Mouse (Mus musculus): ENCODE results near the gene Zfp740. TPM values are rescaled to one million over a fixed set of nuclear protein-coding genes. Genes with fewer than 3 reads are reported as not detected.

Zfp740 gene
- polyA plus RNA-seq, 1 experiment = 30.2 TPM

- no peak for DNase-seq (ENCODE audit: low read depth in 1 of 2, low spot score in 2 of 2)
- H3K4me3 ChIP-seq (ENCODE audit: extremely low read depth, insufficient read depth, insufficient read length) = no peak overlapping the region
- no peaks in the 10 kb centered on the region for H3K36me3 ChIP-seq (ENCODE audit: control insufficient read depth, insufficient read depth, low read length)
- peaks cover 11% of the 10 kb centered on the region for H3K27me3 ChIP-seq (ENCODE audit: control insufficient read depth, insufficient read depth, low read length)
- no peak overlapping the region for H3K27ac ChIP-seq (ENCODE audit: insufficient read depth, low read length)
- TF ChIP-seq POLR2A (IDR thresholded peaks at IDR 0.05; ENCODE audit: low read depth, low read length) (no peak), CTCF (IDR thresholded peaks at IDR 0.05; ENCODE audit: extremely low read depth, insufficient read depth, insufficient read length, insufficient replicate concordance) (no peak)
- H3K4me1 ChIP-seq (ENCODE audit: control insufficient read depth, insufficient read depth, insufficient read length) = peaks cover 7% of the 10 kb centered on the region
- 85% methylated on average over 5 of the region's 5 CpGs for WGBS
These were observed 47.5 kb downstream of the Zfp740 start for GRCm38 (mm10) chr15:102250521-102250920.

- Histone ChIP-seq H3K4me1 (ENCODE audit: control insufficient read depth, insufficient read depth, insufficient read length) (peaks cover 3% of the 10 kb centered on the region; the same call in 1 of the 2 replicates), H3K27ac (ENCODE audit: insufficient read depth, low read length) (no peak overlapping the region), H3K36me3 (ENCODE audit: control insufficient read depth, insufficient read depth, low read length) (no peaks in the 10 kb centered on the region), H3K27me3 (ENCODE audit: control insufficient read depth, insufficient read depth, low read length) (peaks cover 11% of the 10 kb centered on the region), H3K4me3 (ENCODE audit: extremely low read depth, insufficient read depth, insufficient read length) (no peak overlapping the region)
- 78% methylated on average over 14 of the region's 14 CpGs for WGBS
- no peak for DNase-seq (ENCODE audit: low read depth in 1 of 2, low spot score in 2 of 2)
- TF ChIP-seq CTCF (IDR thresholded peaks at IDR 0.05; ENCODE audit: extremely low read depth, insufficient read depth, insufficient read length, insufficient replicate concordance) = no peak
- no peak for TF ChIP-seq POLR2A (IDR thresholded peaks at IDR 0.05; ENCODE audit: low read depth, low read length)
These were observed 52.7 kb downstream of the Zfp740 start for GRCm38 (mm10) chr15:102255547-102256255.

- WGBS = 28% methylated on average over 22 of the region's 22 CpGs
- Histone ChIP-seq H3K4me3 (ENCODE audit: extremely low read depth, insufficient read depth, insufficient read length) (peak overlapping the region; percentile 59), H3K27ac (ENCODE audit: insufficient read depth, low read length) (no peak overlapping the region; the same call in 1 of the 2 replicates), H3K36me3 (ENCODE audit: control insufficient read depth, insufficient read depth, low read length) (no peaks in the 10 kb centered on the region), H3K4me1 (ENCODE audit: control insufficient read depth, insufficient read depth, insufficient read length) (peaks cover 3% of the 10 kb centered on the region; the same call in 1 of the 2 replicates), H3K27me3 (ENCODE audit: control insufficient read depth, insufficient read depth, low read length) (peaks cover 11% of the 10 kb centered on the region)
- no peak for DNase-seq (ENCODE audit: low read depth in 1 of 2, low spot score in 2 of 2)
- TF ChIP-seq POLR2A (IDR thresholded peaks at IDR 0.05; ENCODE audit: low read depth, low read length) (no peak), CTCF (IDR thresholded peaks at IDR 0.05; ENCODE audit: extremely low read depth, insufficient read depth, insufficient read length, insufficient replicate concordance) (no peak)
These were observed 53.6 kb downstream of the Zfp740 start for GRCm38 (mm10) chr15:102256431-102257201.

- TF ChIP-seq CTCF (IDR thresholded peaks at IDR 0.05; ENCODE audit: extremely low read depth, insufficient read depth, insufficient read length, insufficient replicate concordance) (no peak), POLR2A (IDR thresholded peaks at IDR 0.05; ENCODE audit: low read depth, low read length) (no peak)
- Histone ChIP-seq H3K36me3 (ENCODE audit: control insufficient read depth, insufficient read depth, low read length) (no peaks in the 10 kb centered on the region), H3K4me3 (ENCODE audit: extremely low read depth, insufficient read depth, insufficient read length) (peak within 1 kb of the TSS; percentile 59), H3K27ac (ENCODE audit: insufficient read depth, low read length) (peak within 1 kb of the TSS; percentile 8; the same call in 1 of the 2 replicates), H3K27me3 (ENCODE audit: control insufficient read depth, insufficient read depth, low read length) (peaks cover 11% of the 10 kb centered on the region), H3K4me1 (ENCODE audit: control insufficient read depth, insufficient read depth, insufficient read length) (peaks cover 3% of the 10 kb centered on the region; the same call in 1 of the 2 replicates)
- 4% methylated on average over 43 of the region's 46 CpGs for WGBS
- DNase-seq (ENCODE audit: low read depth in 1 of 2, low spot score in 2 of 2) = no peak
These were observed 54.4 kb downstream of the Zfp740 start, which contains the start of gene Rarg for GRCm38 (mm10) chr15:102257202-102258075. Gene Rarg (minus strand): TSS chr15:102257517.

- H3K27ac ChIP-seq (ENCODE audit: insufficient read depth, low read length) = 0 out of 2 replicates have a peak overlapping the region, but pooled peaks have one; percentile 8
- H3K27me3 ChIP-seq (ENCODE audit: control insufficient read depth, insufficient read depth, low read length) = peaks cover 11% of the 10 kb centered on the region
- DNase-seq (ENCODE audit: low read depth in 1 of 2, low spot score in 2 of 2) = no peak
- no peaks in the 10 kb centered on the region for H3K36me3 ChIP-seq (ENCODE audit: control insufficient read depth, insufficient read depth, low read length)
- 58% methylated on average over 12 of the region's 12 CpGs for WGBS
- no peak overlapping the region; the same call in 1 of the 2 replicates for H3K4me3 ChIP-seq (ENCODE audit: extremely low read depth, insufficient read depth, insufficient read length)
- TF ChIP-seq POLR2A (IDR thresholded peaks at IDR 0.05; ENCODE audit: low read depth, low read length) = no peak
- TF ChIP-seq CTCF (IDR thresholded peaks at IDR 0.05; ENCODE audit: extremely low read depth, insufficient read depth, insufficient read length, insufficient replicate concordance) = no peak
- H3K4me1 ChIP-seq (ENCODE audit: control insufficient read depth, insufficient read depth, insufficient read length) = peaks cover 5% of the 10 kb centered on the region
These were observed 55.0 kb downstream of the Zfp740 start for GRCm38 (mm10) chr15:102258076-102258470.

- DNase-seq (ENCODE audit: low read depth in 1 of 2, low spot score in 2 of 2) = no peak
- peaks cover 11% of the 10 kb centered on the region for H3K27me3 ChIP-seq (ENCODE audit: control insufficient read depth, insufficient read depth, low read length)
- TF ChIP-seq CTCF (IDR thresholded peaks at IDR 0.05; ENCODE audit: extremely low read depth, insufficient read depth, insufficient read length, insufficient replicate concordance) (no peak), POLR2A (IDR thresholded peaks at IDR 0.05; ENCODE audit: low read depth, low read length) (no peak)
- WGBS = 72% methylated on average over 11 of the region's 11 CpGs
- H3K4me3 ChIP-seq (ENCODE audit: extremely low read depth, insufficient read depth, insufficient read length) = no peak overlapping the region
- H3K36me3 ChIP-seq (ENCODE audit: control insufficient read depth, insufficient read depth, low read length) = no peaks in the 10 kb centered on the region
- H3K27ac ChIP-seq (ENCODE audit: insufficient read depth, low read length) = no peak overlapping the region
- peaks cover 7% of the 10 kb centered on the region for H3K4me1 ChIP-seq (ENCODE audit: control insufficient read depth, insufficient read depth, insufficient read length)
These were observed 55.7 kb downstream of the Zfp740 start for GRCm38 (mm10) chr15:102258581-102259253.

Measured in spleen, adult 2 months (tissue).